Mouse (Mus musculus) lung, adult 2 months (tissue): Measurements from ENCODE around the gene Rasgrp1. TPM values are rescaled to one million over a fixed set of nuclear protein-coding genes. Genes with fewer than 3 reads are reported as not detected.

Experiments
- DNase-seq: peaks from one replicate; pipeline ENCODE4 v3.0.0; 2022
- H3K4me1 ChIP-seq: fragments of 200-500 bp; 2 replicates; pipeline ENCODE4 v1.6.1; 2011; ENCODE audit warnings: low read length; ENCODE audit not compliant: control insufficient read depth, insufficient read depth
- H3K4me3 ChIP-seq: fragments of 200-500 bp; replicated peaks from 2 replicates; pipeline ENCODE3; 2011; ENCODE audit warnings: low read depth, mild to moderate bottlenecking, control low read depth, low read length; ENCODE audit errors: extremely low read depth
- CTCF ChIP-seq: fragments of 200-500 bp; IDR thresholded peaks from 2 replicates; pipeline ENCODE4 v1.5.1; 2011; ENCODE audit warnings: mild to moderate bottlenecking, low read length, control low read depth; ENCODE audit not compliant: insufficient read depth
- POLR2A ChIP-seq: fragments of 200-500 bp; IDR thresholded peaks from 2 replicates; pipeline ENCODE4 v1.6.1; 2011; ENCODE audit warnings: low read depth, mild to moderate bottlenecking, control low read depth, low read length, borderline replicate concordance; ENCODE audit errors: extremely low read depth
- WGBS: fragments of 180-500 bp; shearing (Covaris S2); methylation state at CpG from one replicate; pipeline ENCODE4 v1.1.7; 2018; 5-methylcytosine and 5-hydroxymethylcytosine counted together
- polyA plus RNA-seq: library from polyadenylated mRNA; depleted of rRNA; stranded (reverse); fragments of >200 nt; gene quantifications from 2 replicates; pipeline ENCODE4 v1.2.3, GENCODE M21; 2012

The Rasgrp1 gene
- polyA plus RNA-seq, 1 experiment: 3.6 TPM

GRCm38 (mm10) chr2:117364056-117364455 is 21.3 kb upstream of the Rasgrp1 start:
- WGBS: 86% methylated on average over 2 of the region's 2 CpGs
- DNase-seq: no peak
- Histone ChIP-seq H3K4me1 (no peaks in the 10 kb centered on the region), H3K4me3 (no peak overlapping the region)
- TF ChIP-seq CTCF: no peak

GRCm38 (mm10) chr2:117357939-117358338 is 15.1 kb upstream of the Rasgrp1 start:
- no peak for TF ChIP-seq CTCF
- TF ChIP-seq POLR2A: no peak
- Histone ChIP-seq H3K4me1 (no peaks in the 10 kb centered on the region), H3K4me3 (no peak overlapping the region)
- DNase-seq: no peak

GRCm38 (mm10) chr2:117352305-117353123 is 9.7 kb upstream of the Rasgrp1 start:
- TF ChIP-seq CTCF (no peak), POLR2A (no peak)
- Histone ChIP-seq H3K4me1 (no peaks in the 10 kb centered on the region), H3K4me3 (no peak overlapping the region)
- 73% methylated on average over 9 of the region's 9 CpGs for WGBS
- DNase-seq: no peak

DNA sequence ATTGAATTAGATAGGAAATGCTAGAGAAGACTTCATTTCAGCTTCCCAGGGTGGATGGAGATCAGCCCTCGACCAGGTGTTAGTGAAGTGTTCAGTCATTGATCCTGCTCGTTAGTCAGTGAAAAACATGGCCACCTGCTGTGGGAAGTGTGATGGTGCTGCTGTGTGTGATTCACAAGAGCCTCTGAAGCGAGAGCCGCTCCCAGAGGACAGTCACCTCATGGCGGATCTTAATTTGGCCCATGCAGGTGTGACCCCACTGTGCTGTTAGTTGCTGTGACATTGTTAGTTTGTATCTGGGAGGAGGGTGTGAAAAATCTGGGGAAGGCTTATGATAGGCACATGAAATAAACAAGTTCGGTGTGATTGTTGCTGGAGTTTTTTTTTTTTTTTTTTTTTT is 7.3 kb upstream of the Rasgrp1 start:
- 46% methylated on average over 6 of the region's 6 CpGs for WGBS
- DNase-seq: no peak
- Histone ChIP-seq H3K4me3 (no peak overlapping the region), H3K4me1 (no peaks in the 10 kb centered on the region)
- TF ChIP-seq CTCF: no peak
- TF ChIP-seq POLR2A: no peak

- Histone ChIP-seq H3K4me3 (no peak overlapping the region), H3K4me1 (no peaks in the 10 kb centered on the region)
- TF ChIP-seq POLR2A (no peak), CTCF (no peak)
- 29% methylated on average over 7 of the region's 7 CpGs for WGBS
- no peak for DNase-seq
Measured at GRCm38 (mm10) chr2:117343240-117343624, 431 bp upstream of the Rasgrp1 start.

- TF ChIP-seq POLR2A (no peak), CTCF (peak; percentile 35)
- peak overlapping the region; percentile 51 for H3K4me3 ChIP-seq
- no peaks in the 10 kb centered on the region for H3K4me1 ChIP-seq
- DNase-seq: peak; percentile 52
- under 1% methylated on average over 19 of the region's 19 CpGs for WGBS
Measured at GRCm38 (mm10) chr2:117342090-117342546, 683 bp downstream of the Rasgrp1 start.

DNA sequence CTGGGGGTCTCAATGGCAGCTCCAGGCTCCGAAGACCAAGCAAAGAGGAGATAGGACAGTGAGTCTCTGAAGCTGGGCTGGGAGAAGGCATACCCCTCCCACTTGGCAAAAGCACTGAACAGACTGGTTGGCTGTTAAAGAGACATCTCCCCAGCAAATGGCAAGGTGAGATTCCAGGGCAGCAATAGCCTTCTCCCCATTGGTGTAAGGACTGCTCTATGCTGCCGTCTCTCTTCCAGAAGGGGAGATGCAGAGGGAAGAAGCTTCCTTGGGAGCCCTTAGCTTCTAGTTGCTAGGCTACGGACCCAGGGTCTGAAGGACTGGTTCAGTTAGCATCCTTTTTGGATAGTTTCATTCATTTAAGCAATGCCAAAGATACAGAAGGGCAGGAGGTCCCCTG is 4.3 kb downstream of the Rasgrp1 start:
- no peak for TF ChIP-seq CTCF
- no peak for TF ChIP-seq POLR2A
- DNase-seq: no peak
- Histone ChIP-seq H3K4me3 (no peak overlapping the region), H3K4me1 (no peaks in the 10 kb centered on the region)
- WGBS: 55% methylated on average over 3 of the region's 3 CpGs

- Histone ChIP-seq H3K4me3 (no peak overlapping the region), H3K4me1 (no peaks in the 10 kb centered on the region)
- no peak for DNase-seq
- TF ChIP-seq POLR2A (no peak), CTCF (no peak)
- 86% methylated on average over 7 of the region's 7 CpGs for WGBS
Measured at GRCm38 (mm10) chr2:117337902-117338301, 4.9 kb downstream of the Rasgrp1 start.

GRCm38 (mm10) chr2:117336946-117337665 is 5.7 kb downstream of the Rasgrp1 start:
- no peak overlapping the region for H3K4me3 ChIP-seq
- no peak for TF ChIP-seq CTCF
- no peak for TF ChIP-seq POLR2A
- WGBS: 40% methylated on average over 5 of the region's 5 CpGs
- no peaks in the 10 kb centered on the region for H3K4me1 ChIP-seq
- no peak for DNase-seq
